Mouse (Mus musculus) B cell, adult 2 months (primary cell): ENCODE results near the gene A830018L16Rik.

ENCODE experiments used
- DNase-seq, 2 experiments: peaks; one replicate each; pipeline ENCODE4 v3.0.0; 2022

Gene A830018L16Rik

GRCm38 (mm10) chr1:11657341-11658060 is 243.6 kb downstream of the A830018L16Rik start:
- DNase-seq: peak; percentile 24 to 27

GRCm38 (mm10) chr1:11658061-11658625 is 244.2 kb downstream of the A830018L16Rik start:
- DNase-seq: no peak

GRCm38 (mm10) chr1:11744749-11745314 is 330.9 kb downstream of the A830018L16Rik start:
- no peak for DNase-seq

GRCm38 (mm10) chr1:11748424-11748823 is 334.5 kb downstream of the A830018L16Rik start:
- DNase-seq: no peak

GRCm38 (mm10) chr1:11750065-11750464 is 336.2 kb downstream of the A830018L16Rik start:
- no peak for DNase-seq

- no peak for DNase-seq
Observed at GRCm38 (mm10) chr1:11750607-11751006, 336.7 kb downstream of the A830018L16Rik start.

GRCm38 (mm10) chr1:11751996-11752395 is 338.1 kb downstream of the A830018L16Rik start:
- no peak for DNase-seq

- DNase-seq: no peak
Observed at GRCm38 (mm10) chr1:11788264-11788663, 374.4 kb downstream of the A830018L16Rik start.

GRCm38 (mm10) chr1:11792820-11793219 is 378.9 kb downstream of the A830018L16Rik start:
- no peak for DNase-seq

- DNase-seq: no peak
Observed at GRCm38 (mm10) chr1:11795666-11796065, 381.8 kb downstream of the A830018L16Rik start.

- DNase-seq: no peak
Observed at GRCm38 (mm10) chr1:11872847-11873246, 458.9 kb downstream of the A830018L16Rik start.

GRCm38 (mm10) chr1:11873573-11873972 is 459.7 kb downstream of the A830018L16Rik start:
- no peak for DNase-seq

GRCm38 (mm10) chr1:11881706-11882105 is 467.8 kb downstream of the A830018L16Rik start:
- no peak for DNase-seq

GRCm38 (mm10) chr1:11895715-11896114 is 481.8 kb downstream of the A830018L16Rik start:
- no peak for DNase-seq

GRCm38 (mm10) chr1:11915873-11916272 is 502.0 kb downstream of the A830018L16Rik start:
- no peak for DNase-seq

- DNase-seq: no peak
Observed at GRCm38 (mm10) chr1:11936984-11937383, 523.1 kb downstream of the A830018L16Rik start.

GRCm38 (mm10) chr1:11959421-11960206 is 545.7 kb downstream of the A830018L16Rik start:
- DNase-seq: no peak

- no peak for DNase-seq
Observed at GRCm38 (mm10) chr1:11982590-11983136, 568.8 kb downstream of the A830018L16Rik start.

GRCm38 (mm10) chr1:11990011-11990410 is 576.1 kb downstream of the A830018L16Rik start:
- no peak for DNase-seq

GRCm38 (mm10) chr1:11996297-11996878 is 582.5 kb downstream of the A830018L16Rik start:
- no peak for DNase-seq

GRCm38 (mm10) chr1:11997574-11997973 is 583.7 kb downstream of the A830018L16Rik start:
- no peak for DNase-seq

GRCm38 (mm10) chr1:12000557-12000956 is 586.7 kb downstream of the A830018L16Rik start:
- no peak for DNase-seq
